Mouse (Mus musculus): ENCODE results near the gene Cmss1. TPM values are rescaled to one million over a fixed set of nuclear protein-coding genes. Genes with fewer than 3 reads are reported as not detected.

Gene Cmss1
- polyA plus RNA-seq, 1 experiment from 2014 or later, result 57.2 TPM

DNA sequence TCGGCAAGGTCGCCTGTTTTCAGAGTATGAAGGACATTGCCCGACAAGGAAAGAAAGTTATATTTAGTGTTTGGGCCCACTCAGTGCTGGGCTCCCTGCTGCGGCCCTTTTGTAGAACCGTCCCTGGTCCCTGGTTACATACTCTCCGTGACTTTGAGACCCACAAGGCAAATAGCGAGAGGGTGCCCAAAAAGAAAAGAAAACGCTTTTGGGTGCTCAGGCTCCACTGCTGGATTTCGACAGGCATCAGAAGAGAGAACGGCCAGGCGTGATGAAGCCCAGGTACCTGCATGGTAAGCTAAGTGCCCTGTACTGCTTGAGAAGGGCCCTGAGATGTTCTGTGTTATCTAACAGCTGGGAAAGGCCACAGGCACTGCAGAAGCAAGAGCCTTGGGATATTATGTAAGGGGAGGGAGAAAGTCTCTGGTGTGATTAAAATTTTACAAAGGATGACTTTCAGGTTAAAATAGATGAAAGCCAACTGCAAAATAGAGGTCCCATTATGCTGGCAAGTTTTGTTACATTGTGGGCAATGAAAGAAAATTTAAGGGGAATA lies 253.4 kb downstream of the Cmss1 start:
- H3K4me2 ChIP-seq, result no peak overlapping the region
- no peak overlapping the region; the same call in 1 of the 2 replicates for H3K27ac ChIP-seq
- no peaks in the 10 kb centered on the region for H3K36me3 ChIP-seq
- H3K9ac ChIP-seq, result no peak overlapping the region
- H3K9me3 ChIP-seq, result no peaks in the 10 kb centered on the region
- WGBS, result 76% methylated on average over 11 of the region's 11 CpGs
- no peak for ATAC-seq (ENCODE audit: insufficient number of reproducible peaks, insufficient read depth, low FRiP score, low TSS enrichment, low read depth)
- H3K4me1 ChIP-seq, result peaks cover 19% of the 10 kb centered on the region
- no peak overlapping the region for H3K4me3 ChIP-seq
- no peaks in the 10 kb centered on the region for H3K27me3 ChIP-seq

DNA sequence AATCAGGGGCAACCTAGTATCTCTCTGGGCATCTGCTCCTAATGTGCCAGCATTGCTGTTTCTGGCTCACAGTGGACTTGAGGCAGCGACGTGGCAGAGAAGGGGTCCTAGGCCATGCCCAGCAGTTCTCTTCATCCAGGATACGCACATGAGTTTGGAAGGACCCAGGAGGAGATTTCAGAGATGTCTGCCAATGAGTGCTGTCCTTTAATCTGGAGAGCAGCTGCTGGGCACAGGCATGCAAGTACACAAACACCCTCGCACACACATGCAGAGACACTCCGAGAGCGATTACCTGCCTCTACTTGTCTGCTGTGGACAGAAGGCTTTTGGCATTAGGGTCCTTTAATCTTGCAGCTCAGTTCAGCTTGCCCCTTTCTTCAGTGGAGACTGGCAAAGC lies 253.9 kb downstream of the Cmss1 start, which contains the start of gene Filip1l:
TSS of gene Filip1l (plus strand) at position 343 of the 400 bp plus-strand sequence.
- H3K4me1 ChIP-seq, result peaks cover 19% of the 10 kb centered on the region
- WGBS, result 64% methylated on average over 6 of the region's 6 CpGs
- no peak within 1 kb of the TSS for H3K4me2 ChIP-seq
- H3K36me3 ChIP-seq, result no peaks in the 10 kb centered on the region
- H3K27me3 ChIP-seq, result no peaks in the 10 kb centered on the region
- ATAC-seq (ENCODE audit: insufficient number of reproducible peaks, insufficient read depth, low FRiP score, low TSS enrichment, low read depth), result no peak
- no peak within 1 kb of the TSS; the same call in 1 of the 2 replicates for H3K27ac ChIP-seq
- no peaks in the 10 kb centered on the region for H3K9me3 ChIP-seq
- no peak within 1 kb of the TSS for H3K4me3 ChIP-seq
- H3K9ac ChIP-seq, result no peak within 1 kb of the TSS

DNA sequence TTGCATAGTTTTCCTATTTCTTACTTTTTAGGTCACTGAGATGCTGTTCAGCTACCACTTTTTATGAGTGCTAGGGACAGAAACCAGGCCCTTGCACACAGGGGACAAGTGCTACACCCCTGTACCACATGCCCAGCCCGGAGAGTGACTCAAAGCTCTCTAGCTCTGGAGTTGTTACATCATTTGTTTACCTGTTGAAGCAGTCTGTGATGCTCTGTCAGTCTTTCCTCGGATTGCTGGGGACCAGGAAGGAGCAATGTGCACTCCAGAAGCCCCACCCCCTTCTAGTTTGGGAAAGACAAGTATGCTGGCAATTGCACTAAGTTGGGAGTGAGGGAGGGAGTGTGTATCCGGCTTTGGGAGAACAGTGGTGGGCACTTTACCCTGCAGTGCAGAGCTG lies 257.0 kb downstream of the Cmss1 start:
- no peak overlapping the region for H3K4me2 ChIP-seq
- no peak overlapping the region for H3K27ac ChIP-seq
- H3K36me3 ChIP-seq, result no peaks in the 10 kb centered on the region
- H3K4me3 ChIP-seq, result no peak overlapping the region
- H3K9ac ChIP-seq, result no peak overlapping the region
- H3K4me1 ChIP-seq, result peaks cover 18% of the 10 kb centered on the region
- H3K27me3 ChIP-seq, result no peaks in the 10 kb centered on the region
- WGBS, result 49% methylated on average over 3 of the region's 3 CpGs
- no peak for ATAC-seq (ENCODE audit: insufficient number of reproducible peaks, insufficient read depth, low FRiP score, low TSS enrichment, low read depth)
- H3K9me3 ChIP-seq, result no peaks in the 10 kb centered on the region

DNA sequence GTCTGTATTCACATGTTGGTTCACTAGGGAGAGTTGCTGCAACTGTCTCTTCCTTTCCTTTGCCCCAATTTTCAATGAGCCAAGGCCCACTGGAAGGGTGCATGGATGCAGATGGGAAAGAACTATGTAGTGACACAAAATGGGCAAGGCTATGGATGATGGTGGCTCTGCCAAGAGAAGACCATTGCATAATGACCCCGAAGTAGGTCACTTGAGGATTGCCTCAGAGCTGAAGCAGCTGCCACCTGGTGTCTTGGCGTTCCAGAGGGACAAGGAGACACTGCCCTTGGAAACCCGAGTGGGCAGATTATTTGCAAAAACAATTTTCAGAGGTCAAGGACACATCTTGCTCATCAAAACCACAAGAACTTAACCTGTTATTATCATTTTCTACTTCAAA lies 257.6 kb downstream of the Cmss1 start:
- no peak for ATAC-seq (ENCODE audit: insufficient number of reproducible peaks, insufficient read depth, low FRiP score, low TSS enrichment, low read depth)
- H3K9ac ChIP-seq, result no peak overlapping the region
- H3K4me3 ChIP-seq, result no peak overlapping the region
- H3K4me1 ChIP-seq, result peaks cover 12% of the 10 kb centered on the region
- H3K4me2 ChIP-seq, result no peak overlapping the region
- H3K27ac ChIP-seq, result no peak overlapping the region
- H3K36me3 ChIP-seq, result no peaks in the 10 kb centered on the region
- H3K27me3 ChIP-seq, result no peaks in the 10 kb centered on the region
- 76% methylated on average over 3 of the region's 3 CpGs for WGBS
- no peaks in the 10 kb centered on the region for H3K9me3 ChIP-seq

DNA sequence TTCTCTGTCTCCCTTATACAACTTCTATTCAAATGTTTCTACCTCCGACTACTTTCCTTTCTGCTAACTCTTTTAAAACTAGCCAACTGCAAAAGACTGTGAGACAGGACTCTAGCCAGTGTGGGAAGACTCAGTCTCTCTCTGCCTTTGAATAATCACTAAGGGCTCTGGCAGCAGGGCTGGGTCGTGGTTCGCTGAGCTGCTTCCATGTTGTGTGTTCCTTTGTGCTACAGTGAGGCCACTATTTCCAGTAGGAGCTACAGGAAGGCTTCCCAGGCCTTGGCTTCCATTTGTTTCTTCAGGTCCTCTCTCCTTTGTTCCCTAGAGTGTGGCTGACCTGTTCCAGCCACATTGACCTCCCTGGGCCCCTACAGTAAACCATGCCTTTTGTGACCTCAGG lies 260.4 kb downstream of the Cmss1 start:
- H3K4me1 ChIP-seq, result no peaks in the 10 kb centered on the region
- no peak overlapping the region for H3K9ac ChIP-seq
- H3K4me3 ChIP-seq, result no peak overlapping the region
- no peak for ATAC-seq (ENCODE audit: insufficient number of reproducible peaks, insufficient read depth, low FRiP score, low TSS enrichment, low read depth)
- WGBS, result 85% methylated on average over 3 of the region's 3 CpGs
- no peak overlapping the region for H3K27ac ChIP-seq
- H3K9me3 ChIP-seq, result no peaks in the 10 kb centered on the region
- H3K4me2 ChIP-seq, result no peak overlapping the region
- no peaks in the 10 kb centered on the region for H3K27me3 ChIP-seq
- H3K36me3 ChIP-seq, result no peaks in the 10 kb centered on the region

DNA sequence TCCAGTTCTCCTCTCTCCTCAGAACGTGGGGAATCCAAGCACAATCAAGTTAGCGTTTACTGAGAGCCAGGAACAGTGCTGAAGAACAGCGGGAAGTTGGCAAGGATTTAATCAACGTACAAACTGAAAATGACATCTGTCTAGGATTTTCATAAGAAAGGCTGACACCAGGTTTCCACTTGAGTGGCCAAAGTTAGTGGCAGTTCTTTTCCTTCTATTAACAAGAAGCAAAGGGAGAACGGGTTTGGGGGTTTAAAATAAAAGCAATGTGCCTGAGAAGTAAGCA lies 266.1 kb downstream of the Cmss1 start:
- Histone ChIP-seq H3K4me1 (peaks cover 30% of the 10 kb centered on the region), H3K4me3 (no peak overlapping the region), H3K27ac (no peak overlapping the region), H3K27me3 (no peaks in the 10 kb centered on the region), H3K36me3 (no peaks in the 10 kb centered on the region), H3K9ac (no peak overlapping the region), H3K4me2 (no peak overlapping the region), H3K9me3 (no peaks in the 10 kb centered on the region)
- 32% methylated on average over 5 of the region's 5 CpGs for WGBS
- no peak for ATAC-seq (ENCODE audit: insufficient number of reproducible peaks, insufficient read depth, low FRiP score, low TSS enrichment, low read depth)

DNA sequence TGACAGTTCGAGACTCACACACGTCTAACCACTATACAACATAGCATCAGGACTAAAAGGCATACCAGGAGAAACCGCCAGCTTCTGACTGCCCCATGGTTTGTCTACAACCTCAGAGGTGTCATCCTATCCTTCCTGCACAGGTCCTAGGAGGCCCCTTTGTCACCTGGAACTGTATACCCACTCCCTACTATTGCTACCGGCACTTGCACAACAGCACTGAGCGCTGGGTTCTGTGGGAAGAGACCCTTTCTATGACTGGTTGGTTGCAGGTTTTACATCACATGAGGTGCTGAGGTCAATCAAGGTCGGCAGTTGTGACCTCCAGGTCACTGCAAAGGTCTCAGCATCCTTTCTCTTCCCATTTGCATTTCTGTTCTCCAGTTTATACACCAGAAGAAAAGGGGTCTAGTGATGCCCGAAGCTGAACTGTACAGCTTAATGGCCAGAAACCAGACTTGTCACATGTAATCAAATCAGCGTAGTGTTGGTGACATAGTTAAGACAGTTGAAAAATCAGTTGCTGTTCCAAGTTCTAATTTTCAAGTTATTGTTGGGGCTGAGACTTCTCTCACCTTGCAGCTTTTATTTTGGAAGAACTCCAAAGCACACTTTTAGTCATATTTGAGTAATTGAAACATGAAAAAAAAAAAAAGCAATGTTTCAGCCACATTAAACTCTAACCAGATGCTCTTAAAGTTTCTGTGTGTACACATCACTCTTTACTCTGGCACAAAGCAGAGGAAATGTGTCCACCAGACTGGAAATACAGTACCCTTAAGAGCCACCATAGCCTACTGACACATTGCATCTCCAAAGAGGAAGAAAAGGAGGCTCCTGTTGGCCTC lies 266.7 kb downstream of the Cmss1 start:
- Histone ChIP-seq H3K4me3 (no peak overlapping the region), H3K9ac (no peak overlapping the region), H3K9me3 (no peaks in the 10 kb centered on the region), H3K27me3 (no peaks in the 10 kb centered on the region), H3K4me2 (no peak overlapping the region), H3K4me1 (peaks cover 30% of the 10 kb centered on the region), H3K36me3 (no peaks in the 10 kb centered on the region), H3K27ac (no peak overlapping the region)
- WGBS, result 63% methylated on average over 8 of the region's 8 CpGs
- ATAC-seq (ENCODE audit: insufficient number of reproducible peaks, insufficient read depth, low FRiP score, low TSS enrichment, low read depth), result no peak

DNA sequence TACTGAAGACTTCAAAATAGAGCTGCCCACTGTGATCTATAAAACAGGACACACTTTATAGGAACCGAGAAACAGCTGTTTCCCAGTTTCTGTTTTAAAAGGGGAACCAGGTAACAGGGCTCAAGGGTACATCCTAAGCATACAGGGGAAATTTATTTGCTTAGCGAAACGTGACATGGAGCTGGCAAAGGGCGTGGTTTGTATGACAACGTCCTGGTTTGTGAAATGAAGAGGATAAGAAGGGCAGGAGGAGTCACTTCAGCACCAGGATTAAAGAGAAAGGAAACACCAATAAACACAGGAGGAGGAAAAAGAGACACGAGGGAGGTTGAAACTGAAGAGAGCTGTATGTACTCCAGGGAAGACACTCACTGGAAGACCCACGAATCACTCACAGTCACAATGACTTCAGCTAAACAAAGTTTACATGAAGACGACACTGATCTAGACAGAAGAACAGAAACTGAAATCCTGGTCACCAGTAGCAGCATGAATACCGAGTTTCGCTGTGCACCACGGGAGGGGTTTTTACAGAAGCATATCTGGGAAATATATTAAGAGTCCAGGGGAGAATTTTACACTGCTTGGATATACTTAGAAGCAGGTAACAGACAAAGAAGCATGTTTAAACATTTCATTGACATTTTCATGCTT lies 269.8 kb downstream of the Cmss1 start:
- 69% methylated on average over 11 of the region's 11 CpGs for WGBS
- no peak overlapping the region for H3K27ac ChIP-seq
- H3K9ac ChIP-seq, result no peak overlapping the region
- no peak overlapping the region for H3K4me3 ChIP-seq
- H3K36me3 ChIP-seq, result no peaks in the 10 kb centered on the region
- no peak overlapping the region for H3K4me2 ChIP-seq
- H3K27me3 ChIP-seq, result no peaks in the 10 kb centered on the region
- no peak for ATAC-seq (ENCODE audit: insufficient number of reproducible peaks, insufficient read depth, low FRiP score, low TSS enrichment, low read depth)
- no peaks in the 10 kb centered on the region for H3K9me3 ChIP-seq
- H3K4me1 ChIP-seq, result peaks cover 30% of the 10 kb centered on the region

DNA sequence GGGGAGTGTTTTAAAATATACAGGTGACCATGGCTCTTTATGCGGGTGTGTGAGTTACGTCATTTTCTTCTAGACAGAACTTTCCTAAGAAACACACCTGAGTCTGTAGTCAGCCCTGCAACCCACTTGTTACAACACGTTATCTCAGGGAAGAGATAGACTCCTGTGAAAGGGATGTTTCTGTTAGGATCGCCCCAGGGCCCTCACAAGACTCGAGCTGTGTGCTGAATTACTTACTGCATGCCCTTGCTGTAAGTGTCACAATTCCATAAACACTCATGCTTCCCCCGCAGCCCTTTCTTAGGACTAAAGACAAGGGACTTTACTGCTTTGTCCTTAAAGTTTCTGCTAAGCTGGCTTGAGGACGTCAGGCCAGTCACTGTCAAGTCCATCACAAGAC lies 274.4 kb downstream of the Cmss1 start:
- ATAC-seq (ENCODE audit: insufficient number of reproducible peaks, insufficient read depth, low FRiP score, low TSS enrichment, low read depth), result no peak
- no peaks in the 10 kb centered on the region for H3K27me3 ChIP-seq
- 63% methylated on average over 7 of the region's 7 CpGs for WGBS
- no peak overlapping the region for H3K27ac ChIP-seq
- H3K9ac ChIP-seq, result no peak overlapping the region
- H3K4me2 ChIP-seq, result no peak overlapping the region
- H3K4me3 ChIP-seq, result no peak overlapping the region
- H3K36me3 ChIP-seq, result no peaks in the 10 kb centered on the region
- no peaks in the 10 kb centered on the region for H3K9me3 ChIP-seq
- peaks cover 6% of the 10 kb centered on the region; the same call in 1 of the 2 replicates for H3K4me1 ChIP-seq

DNA sequence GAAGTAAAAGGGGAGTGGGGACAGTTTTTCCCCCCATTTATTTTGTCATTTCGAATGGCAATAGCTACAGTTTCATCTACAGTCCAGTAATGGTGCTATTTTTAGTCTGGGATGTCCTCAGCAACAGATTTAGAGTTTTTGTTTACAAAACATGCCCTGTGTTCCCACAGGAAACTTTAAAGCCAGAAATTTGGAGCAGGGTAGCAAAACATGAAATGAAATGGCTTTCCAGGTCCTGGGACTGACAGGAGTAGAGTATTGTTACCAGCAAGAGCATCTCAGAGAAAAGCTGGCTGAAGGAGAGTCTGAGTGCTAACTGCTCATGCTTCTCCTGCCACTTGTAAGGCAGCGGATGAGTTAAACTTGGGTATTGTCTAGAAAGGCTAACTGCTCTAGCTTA lies 276.6 kb downstream of the Cmss1 start:
- WGBS, result 88% methylated on average over 2 of the region's 2 CpGs
- Histone ChIP-seq H3K9ac (no peak overlapping the region), H3K4me2 (no peak overlapping the region), H3K36me3 (no peaks in the 10 kb centered on the region), H3K27ac (no peak overlapping the region), H3K9me3 (no peaks in the 10 kb centered on the region), H3K27me3 (no peaks in the 10 kb centered on the region), H3K4me1 (peaks cover 6% of the 10 kb centered on the region; the same call in 1 of the 2 replicates), H3K4me3 (no peak overlapping the region)
- no peak for ATAC-seq (ENCODE audit: insufficient number of reproducible peaks, insufficient read depth, low FRiP score, low TSS enrichment, low read depth)

DNA sequence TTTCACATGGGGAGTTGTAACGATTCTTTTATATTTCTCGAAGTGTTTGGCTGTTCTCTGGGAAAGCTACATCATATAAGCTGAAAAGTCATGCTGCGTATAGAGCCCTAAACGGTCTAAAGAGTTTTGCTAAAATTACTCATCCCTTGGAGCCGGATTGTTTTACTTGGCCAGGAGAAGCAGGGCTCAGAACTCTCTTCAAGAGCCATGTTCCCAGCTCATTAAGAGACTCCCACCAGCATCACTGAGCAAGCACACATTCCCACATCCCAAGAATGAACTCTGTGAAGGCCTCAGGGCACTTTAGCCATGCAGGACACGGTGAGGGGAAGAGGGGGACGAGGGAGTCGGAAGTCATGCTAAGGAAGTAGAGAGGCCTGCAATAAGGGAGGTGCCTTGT lies 277.6 kb downstream of the Cmss1 start:
- H3K4me1 ChIP-seq, result peaks cover 6% of the 10 kb centered on the region; the same call in 1 of the 2 replicates
- no peak for ATAC-seq (ENCODE audit: insufficient number of reproducible peaks, insufficient read depth, low FRiP score, low TSS enrichment, low read depth)
- no peaks in the 10 kb centered on the region for H3K36me3 ChIP-seq
- H3K9ac ChIP-seq, result no peak overlapping the region
- no peak overlapping the region for H3K4me3 ChIP-seq
- no peaks in the 10 kb centered on the region for H3K27me3 ChIP-seq
- 0 out of 2 replicates have a peak overlapping the region, but pooled peaks have one; percentile 5 for H3K27ac ChIP-seq
- WGBS, result 65% methylated on average over 8 of the region's 8 CpGs
- no peaks in the 10 kb centered on the region for H3K9me3 ChIP-seq
- no peak overlapping the region for H3K4me2 ChIP-seq

DNA sequence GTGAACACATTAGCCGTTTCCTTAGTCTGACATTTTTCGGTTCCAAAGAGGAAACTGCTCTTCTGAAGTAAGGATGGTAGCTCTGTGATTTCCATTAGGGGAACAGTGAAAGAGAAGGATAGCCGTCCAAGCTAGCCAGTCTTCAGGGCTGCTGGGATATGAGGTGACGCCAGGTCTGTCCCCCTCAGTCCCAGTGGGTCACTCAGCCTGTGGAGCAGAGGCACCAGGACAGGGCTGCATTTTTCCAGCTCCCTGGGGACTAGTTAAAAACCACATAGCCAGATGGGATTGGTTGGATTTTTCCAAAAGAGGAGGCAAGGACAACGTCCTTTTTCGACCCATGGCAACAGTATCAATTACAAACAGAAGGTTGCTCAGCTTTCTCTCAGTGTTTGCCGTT lies 279.7 kb downstream of the Cmss1 start:
- Histone ChIP-seq H3K4me2 (no peak overlapping the region), H3K4me1 (peaks cover 6% of the 10 kb centered on the region; the same call in 1 of the 2 replicates), H3K27ac (no peak overlapping the region), H3K36me3 (no peaks in the 10 kb centered on the region), H3K4me3 (no peak overlapping the region), H3K27me3 (no peaks in the 10 kb centered on the region), H3K9me3 (no peaks in the 10 kb centered on the region), H3K9ac (no peak overlapping the region)
- 48% methylated on average over 7 of the region's 7 CpGs for WGBS
- no peak for ATAC-seq (ENCODE audit: insufficient number of reproducible peaks, insufficient read depth, low FRiP score, low TSS enrichment, low read depth)

All from embryonic facial prominence, embryonic 13.5 days (tissue).